Mouse (Mus musculus) liver (tissue): ENCODE data around the gene Gm42372.

Experiments
- DNase-seq: peaks from one replicate; pipeline ENCODE4 v3.0.0-alpha.2; 2020; ENCODE audit warnings: mixed read lengths

The Gm42372 gene

GRCm38 (mm10) chr7:16961678-16962077 is 21.2 kb upstream of the Gm42372 start:
- no peak for DNase-seq

- no peak for DNase-seq
Observed at GRCm38 (mm10) chr7:16968414-16968813, 14.5 kb upstream of the Gm42372 start.

GRCm38 (mm10) chr7:16971160-16971559 is 11.7 kb upstream of the Gm42372 start:
- DNase-seq, result no peak

- peak; percentile 26 for DNase-seq
Observed at GRCm38 (mm10) chr7:16974018-16974417, 8.9 kb upstream of the Gm42372 start.

DNA sequence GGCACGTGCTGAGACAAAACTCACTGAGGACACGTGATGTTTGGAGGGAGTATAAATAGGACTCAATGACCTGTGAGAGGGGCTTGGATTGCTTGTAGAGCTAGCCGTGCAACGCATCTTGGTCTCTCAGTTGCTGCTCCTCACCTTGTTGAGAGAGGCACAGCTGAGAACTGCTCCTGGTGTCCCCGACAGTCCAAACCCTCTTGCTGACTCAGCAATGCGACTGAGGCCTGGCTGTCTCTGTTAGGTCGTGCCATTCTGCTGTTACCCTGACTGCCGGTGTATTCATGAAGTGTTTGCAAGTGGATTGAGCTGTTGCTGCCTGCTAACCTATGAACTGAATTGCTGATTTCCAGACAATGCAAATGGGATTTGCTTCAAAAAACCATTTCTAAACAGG is 6.6 kb upstream of the Gm42372 start:
- DNase-seq, result no peak

GRCm38 (mm10) chr7:16978173-16978572 is 4.7 kb upstream of the Gm42372 start:
- peak; percentile 48 for DNase-seq

DNA sequence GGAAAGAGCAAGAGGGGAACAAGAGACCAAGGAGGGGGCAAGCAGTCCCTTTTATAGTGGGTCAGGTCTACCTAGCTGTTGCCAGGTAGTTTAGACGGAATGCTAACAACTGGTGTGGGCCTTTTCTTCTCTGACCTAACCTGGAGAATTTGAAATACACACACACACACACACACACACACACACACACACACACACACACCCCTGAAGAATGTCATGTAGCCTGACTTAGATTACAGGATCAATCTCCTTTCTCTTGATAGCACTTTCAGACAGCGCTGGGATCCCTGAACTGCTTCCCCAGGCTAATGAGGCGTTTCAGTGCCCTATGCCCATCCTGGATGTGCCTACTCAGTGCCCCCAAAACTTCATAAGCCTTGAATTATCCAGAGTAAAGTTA is 4.3 kb upstream of the Gm42372 start:
- no peak for DNase-seq

DNA sequence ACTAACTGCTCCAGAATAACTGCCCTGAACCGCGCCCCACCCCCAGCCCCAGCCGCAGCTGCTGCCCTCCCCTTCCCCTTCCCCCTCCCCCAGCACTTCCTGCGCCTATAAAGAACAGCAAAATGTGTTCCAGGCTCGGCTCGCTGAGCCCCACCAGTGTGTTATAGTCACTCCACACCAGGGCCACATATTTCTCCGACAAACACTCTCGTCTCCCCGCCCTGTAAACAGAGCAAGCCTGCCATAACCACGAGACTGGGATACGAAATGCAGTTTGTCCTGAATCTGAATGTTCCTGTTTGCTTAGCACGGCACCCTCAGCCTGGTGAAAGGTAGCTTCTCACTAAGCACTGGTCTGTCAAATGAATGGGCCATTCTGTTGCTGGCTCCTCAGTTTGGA is 2.5 kb upstream of the Gm42372 start:
- peak; percentile 72 for DNase-seq

DNA sequence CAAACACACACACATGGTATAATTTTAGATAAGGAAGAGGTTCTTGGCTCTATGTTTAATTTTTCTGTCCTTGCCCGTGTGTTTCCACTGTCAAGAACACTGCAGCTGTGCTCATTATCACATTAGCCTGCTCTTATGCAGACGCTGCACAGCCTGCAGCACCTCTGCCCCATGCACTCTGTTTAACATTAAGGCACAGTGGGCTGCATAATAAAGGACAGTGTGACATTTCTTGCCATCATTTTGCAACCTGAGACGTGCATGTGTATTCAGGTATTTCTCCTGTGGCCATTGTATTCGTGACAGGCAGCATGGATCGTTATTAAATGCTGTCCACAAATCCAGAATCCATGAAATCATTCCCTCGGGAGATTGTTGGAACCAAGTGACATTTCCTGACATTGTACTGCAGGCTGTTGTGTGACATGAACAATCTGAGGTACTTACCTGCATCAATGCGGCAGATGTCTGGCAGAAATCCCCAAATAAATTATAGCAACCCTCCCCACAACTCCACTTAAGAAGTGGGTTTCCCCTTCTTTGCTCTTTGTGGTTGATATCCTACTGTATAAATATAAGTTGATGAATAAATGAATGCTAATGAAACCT is 4.8 kb downstream of the Gm42372 start:
- DNase-seq, result no peak

GRCm38 (mm10) chr7:16988405-16988804 is 5.5 kb downstream of the Gm42372 start:
- peak; percentile 44 for DNase-seq

DNA sequence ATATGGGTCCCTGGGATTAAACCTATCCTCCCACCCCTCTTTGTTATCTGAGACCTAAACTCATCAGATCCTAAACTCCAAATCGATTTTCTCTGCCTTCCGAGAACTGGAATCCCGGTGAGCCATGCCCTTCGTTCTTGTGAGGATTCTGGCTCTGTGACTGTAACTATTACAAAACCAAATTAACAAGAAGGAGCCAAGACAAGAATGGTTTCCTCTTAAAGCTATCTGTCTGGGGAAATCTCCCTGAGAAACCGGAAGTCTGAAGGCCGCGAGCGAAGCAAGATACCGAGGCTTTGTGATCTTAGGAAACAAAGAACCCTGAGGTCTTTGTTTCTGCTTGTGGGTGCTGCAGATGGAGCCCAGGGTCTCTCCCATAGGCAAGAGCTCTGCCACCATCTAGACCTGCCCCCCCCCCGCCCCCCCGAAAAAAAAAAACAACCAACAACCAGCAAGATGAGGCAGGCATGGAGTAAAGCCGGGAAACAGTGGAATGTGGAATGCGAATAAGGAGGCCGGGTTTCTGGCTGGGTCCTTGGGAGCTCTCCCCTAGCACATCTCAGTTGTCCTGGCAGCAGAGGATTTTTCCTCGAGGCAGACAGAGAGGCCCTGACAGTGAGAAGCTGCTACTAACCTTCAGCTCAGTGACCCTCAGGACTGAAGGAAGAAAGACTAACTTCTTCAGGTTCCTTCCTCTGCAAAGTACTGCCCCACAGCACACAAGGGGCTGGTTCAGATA is 7.3 kb downstream of the Gm42372 start:
- no peak for DNase-seq

DNA sequence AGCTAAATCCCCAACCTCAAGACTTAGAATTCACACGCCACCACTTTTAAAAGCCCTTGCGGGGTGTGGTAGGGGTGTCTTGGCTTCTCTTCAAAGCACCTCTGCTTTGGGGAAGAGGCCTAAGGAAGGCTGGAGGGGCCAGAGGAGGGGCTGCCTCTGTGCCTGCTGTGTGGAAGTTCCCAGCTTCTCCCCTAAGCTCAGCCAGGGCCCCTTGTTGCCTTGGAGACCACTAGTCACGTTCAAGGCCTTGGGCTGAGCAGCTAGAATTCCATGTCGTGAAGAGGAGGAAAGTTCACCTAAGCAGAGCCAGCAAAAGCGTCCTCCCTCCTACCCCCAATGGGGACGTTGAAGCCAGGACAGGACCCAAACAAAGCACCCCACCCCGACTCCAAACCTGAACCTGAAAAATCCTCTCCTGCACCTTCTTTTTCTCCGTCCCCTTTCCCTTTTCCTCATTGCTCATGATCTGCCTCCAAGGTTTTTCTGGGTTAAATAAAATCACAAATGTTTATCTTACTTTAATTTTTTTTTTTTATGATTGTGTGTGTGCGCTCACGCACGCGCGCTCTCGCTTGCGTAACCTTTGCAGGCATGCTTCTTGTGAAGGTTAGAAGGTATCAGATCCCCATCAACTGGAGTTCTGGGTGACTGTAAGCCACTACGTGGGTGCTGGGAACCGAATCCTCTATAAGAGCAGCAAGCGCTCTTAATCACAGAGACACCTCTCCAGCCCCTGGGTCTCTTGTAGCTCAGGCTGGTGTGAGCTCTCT is 9.0 kb downstream of the Gm42372 start:
- peak; percentile 64 for DNase-seq

DNA sequence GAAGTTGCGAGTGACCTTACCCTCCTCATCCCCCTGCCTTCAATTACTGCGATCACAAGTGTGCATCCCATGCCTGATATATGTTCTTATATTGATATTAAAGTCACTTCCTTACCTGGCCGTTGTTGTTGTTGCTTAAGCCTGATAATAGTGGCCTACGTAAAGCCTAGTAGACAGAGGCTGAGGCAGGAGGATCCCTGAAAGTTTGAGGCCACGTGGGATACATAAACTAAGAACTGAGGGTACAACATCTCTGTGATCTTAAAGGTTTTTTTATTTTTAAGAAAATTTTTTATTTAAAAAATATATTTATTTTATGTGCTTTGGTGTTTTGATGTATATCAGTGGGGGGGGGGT is 9.5 kb downstream of the Gm42372 start, which contains the start of gene Ccdc8:
Gene Ccdc8, plus strand, starts transcription at position 258 of the 357 bp plus-strand sequence.
- DNase-seq, result no peak

- peak; percentile 80 for DNase-seq
Observed at GRCm38 (mm10) chr7:16993651-16994399, 10.9 kb downstream of the Gm42372 start.

- no peak for DNase-seq
Observed at GRCm38 (mm10) chr7:16994400-16994799, 11.5 kb downstream of the Gm42372 start.

DNA sequence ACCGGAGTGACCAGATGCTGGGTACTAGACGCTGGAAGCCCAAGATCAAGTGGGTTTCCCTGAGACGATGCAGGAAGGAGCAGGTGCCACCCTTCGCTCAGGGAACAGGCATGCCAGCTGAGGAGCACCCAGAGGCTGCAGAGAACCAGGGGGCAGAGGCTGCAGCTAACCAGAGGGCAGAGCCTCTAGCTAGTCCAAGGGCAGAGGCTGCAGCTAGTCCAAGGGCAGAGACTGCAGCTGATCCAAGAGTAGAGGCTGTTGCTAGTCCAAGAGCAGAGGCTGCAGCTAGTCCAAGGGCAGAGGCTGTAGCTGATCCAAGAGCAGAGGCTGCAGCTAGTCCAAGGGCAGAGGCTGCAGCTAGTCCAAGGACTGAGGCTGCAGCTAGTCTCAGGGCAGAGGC is 12.5 kb downstream of the Gm42372 start:
- no peak for DNase-seq

GRCm38 (mm10) chr7:16999233-16999632 is 16.3 kb downstream of the Gm42372 start:
- DNase-seq, result no peak

- DNase-seq, result peak; percentile 88
Observed at GRCm38 (mm10) chr7:16999650-17000049, 16.8 kb downstream of the Gm42372 start.

- peak; percentile 79 for DNase-seq
Observed at GRCm38 (mm10) chr7:17002375-17003195, 19.7 kb downstream of the Gm42372 start.

GRCm38 (mm10) chr7:17003230-17003960 is 20.5 kb downstream of the Gm42372 start:
- DNase-seq, result no peak

DNA sequence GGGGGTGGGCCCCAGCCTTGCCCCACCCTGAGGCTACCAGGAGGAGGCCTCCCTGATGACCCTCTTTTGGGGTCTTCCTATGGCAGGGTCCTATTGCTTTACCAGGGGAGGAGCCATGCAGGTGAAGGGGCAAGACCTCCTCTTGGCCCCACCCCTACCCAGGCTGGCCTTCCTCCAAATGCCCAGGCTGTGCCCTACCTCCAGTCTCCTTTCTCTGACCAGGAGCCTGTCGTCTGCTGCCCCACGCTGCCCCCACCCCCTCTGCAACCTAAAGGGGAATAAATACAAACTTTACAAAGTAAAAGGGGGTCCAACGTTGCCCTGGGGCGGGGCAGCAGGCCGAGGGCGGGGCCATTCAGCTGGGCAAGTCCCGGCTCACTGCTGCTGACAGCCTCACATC is 21.8 kb downstream of the Gm42372 start:
- no peak for DNase-seq
